Mouse (Mus musculus): ENCODE measurements around the gene Mrpl24.

DNA sequence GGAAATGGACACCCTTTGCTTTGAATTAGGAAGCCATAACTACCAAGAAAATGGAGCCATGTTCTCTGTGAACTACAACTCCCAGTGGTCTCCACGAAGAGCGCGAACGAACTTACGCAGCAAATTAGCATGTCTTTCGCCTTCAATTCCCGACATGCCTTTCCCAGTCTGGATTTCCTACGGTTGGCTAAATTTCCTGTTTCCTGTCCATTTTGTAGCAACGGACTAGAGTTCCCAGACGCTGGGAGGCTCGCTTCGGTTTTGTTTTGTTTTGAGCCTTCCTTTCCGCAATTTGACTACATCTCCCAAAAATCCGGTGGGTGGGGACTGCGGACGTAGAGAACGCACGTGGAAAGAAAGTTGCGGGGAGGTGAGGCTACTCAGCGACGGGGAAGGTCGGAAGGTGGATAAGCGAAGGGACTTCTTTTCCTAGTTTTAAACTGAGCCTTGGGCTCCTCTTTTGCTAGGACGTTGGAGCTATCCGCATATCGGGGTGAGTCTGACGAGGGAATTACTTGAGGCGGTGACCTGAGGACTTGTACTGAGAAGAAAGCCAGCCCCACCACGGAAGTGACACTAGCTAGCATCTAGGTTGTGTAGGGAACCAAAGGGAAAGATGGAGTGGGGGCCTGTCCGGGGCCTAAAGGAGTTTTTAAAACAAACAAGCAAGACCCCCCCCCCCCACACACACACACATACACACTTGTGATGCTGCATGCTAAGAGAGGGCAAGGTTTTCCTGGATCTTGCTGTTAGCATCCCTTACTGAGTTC is at the start of gene Mrpl24:
- TF ChIP-seq CHD1 (IDR thresholded peaks at IDR 0.05; ENCODE audit: low read depth, low read length) (no peak), CTCF (conservative IDR thresholded peaks at IDR 0.05 in 1 of 2, IDR thresholded peaks at IDR 0.05 in 1 of 2; ENCODE audit: low read depth in 2 of 2, low read length in 2 of 2) (no peak), MAX (IDR thresholded peaks at IDR 0.05; ENCODE audit: low read length) (peak; percentile 88), E2F4 (IDR thresholded peaks at IDR 0.05; ENCODE audit: insufficient replicate concordance, low read depth, low read length) (peak; percentile 96), POLR2A (IDR thresholded peaks at IDR 0.05; ENCODE audit: low read depth, low read length) (peak; percentile 69), POLR2AphosphoS2 (IDR thresholded peaks at IDR 0.05; ENCODE audit: low read depth, low read length) (no peak), EP300 (IDR thresholded peaks at IDR 0.05; ENCODE audit: low read length) (no peak), CHD2 (IDR thresholded peaks at IDR 0.05; ENCODE audit: low read length) (no peak; the same call in 1 of the 2 replicates), MEF2A (IDR thresholded peaks at IDR 0.05; ENCODE audit: borderline replicate concordance, low read depth, low read length) (0 out of 2 replicates have a peak, but pooled peaks have one; percentile 27)
